Mouse (Mus musculus) thymus, adult 2 months (tissue): ENCODE data around the gene Psmd13.

Source experiments
- CTCF ChIP-seq: fragments of 200-500 bp; IDR thresholded peaks from 2 replicates; pipeline ENCODE4 v1.5.1; 2012; ENCODE audit warnings: mild to moderate bottlenecking, control low read depth, low read length, moderate library complexity, borderline replicate concordance; ENCODE audit not compliant: control insufficient read depth, poor library complexity, insufficient read depth; ENCODE audit errors: extremely low read depth
- POLR2A ChIP-seq: fragments of 200-500 bp; IDR thresholded peaks from 2 replicates; pipeline ENCODE4 v1.6.1; 2012; ENCODE audit warnings: mild to moderate bottlenecking, low read length, control low read depth, moderate library complexity; ENCODE audit not compliant: control insufficient read depth, poor library complexity, insufficient read depth; ENCODE audit errors: extremely low read depth

- TF ChIP-seq POLR2A = no peak
- no peak for TF ChIP-seq CTCF
These were observed 40.8 kb downstream of the Psmd13 start for GRCm38 (mm10) chr7:140922398-140923069.
